Mouse (Mus musculus) neural tube, embryonic 11.5 days (tissue): ENCODE results near the gene Mpv17l. TPM values are rescaled to one million over a fixed set of nuclear protein-coding genes. Genes with fewer than 3 reads are reported as not detected.

Source experiments
- polyA plus RNA-seq: library from polyadenylated mRNA; unstranded; fragments of >200 nt; fragmentation: Nextera tagmentation; extraction: Ambion mirVana; gene quantifications from 2 replicates; pipeline ENCODE4 v1.2.1, GENCODE M21; 2014

The Mpv17l gene
- polyA plus RNA-seq, 1 experiment from 2014 or later: 5.3 TPM

Other genes with a start within 250 kb of the Mpv17l start
- gene Parn, start 235.0 kb upstream of the Mpv17l start, polyA plus RNA-seq: 40.2 and 41.3 TPM in 2 replicates
- gene Bfar, start 231.3 kb upstream of the Mpv17l start, polyA plus RNA-seq: 43.2 and 44.5 TPM in 2 replicates
- 11.4 and 12.4 TPM in 2 replicates for gene 3110001I22Rik, start 231.2 kb upstream of the Mpv17l start, polyA plus RNA-seq
- gene Pla2g10, start 172.2 kb upstream of the Mpv17l start, polyA plus RNA-seq: 0.26 TPM in 1 of 2 replicates, not detected in the other
- 119 and 124 TPM in 2 replicates for gene Rrn3, start 122.5 kb upstream of the Mpv17l start, polyA plus RNA-seq
- gene Ntan1, start 84.3 kb upstream of the Mpv17l start, polyA plus RNA-seq: 152 and 162 TPM in 2 replicates
- 79.4 TPM in 2 replicates for gene Pdxdc1, start within 50 bp of the Mpv17l start, polyA plus RNA-seq
- gene 2900011O08Rik, start 83.4 kb downstream of the Mpv17l start, polyA plus RNA-seq: 29.1 and 31.9 TPM in 2 replicates
- 0.89 TPM in 1 of 2 replicates, not detected in the other for gene Ifitm7, start 83.7 kb downstream of the Mpv17l start, polyA plus RNA-seq